Mouse (Mus musculus) midbrain, embryonic 13.5 days (tissue): ENCODE measurements around the gene Anxa4. TPM values are rescaled to one million over a fixed set of nuclear protein-coding genes. Genes with fewer than 3 reads are reported as not detected.

Experiments
- ATAC-seq: fragments of 200-750 bp; cut with Nextera tagmentation; 2 replicates; pipeline ENCODE4 v1.8.0; 2017; ENCODE audit warnings: mild to moderate bottlenecking, moderate TSS enrichment, moderate library complexity
- H3K27ac ChIP-seq: fragments of 300-500 bp; sonication (generic); 2 replicates; pipeline ENCODE4 v1.5.1; 2015; ENCODE audit warnings: inconsistent platforms, mild to moderate bottlenecking, moderate library complexity
- H3K27me3 ChIP-seq: fragments of 300-500 bp; sonication (generic); 2 replicates; pipeline ENCODE4 v1.6.1; 2015; ENCODE audit warnings: mild to moderate bottlenecking, inconsistent platforms
- H3K36me3 ChIP-seq: fragments of 300-500 bp; sonication (generic); 2 replicates; pipeline ENCODE4 v1.6.1; 2015; ENCODE audit warnings: mild to moderate bottlenecking, inconsistent platforms
- H3K4me1 ChIP-seq: fragments of 300-500 bp; sonication (generic); replicated peaks from 2 replicates; pipeline ENCODE4 v1.6.1; 2015; ENCODE audit warnings: inconsistent platforms
- H3K4me2 ChIP-seq: fragments of 300-500 bp; sonication (generic); replicated peaks from 2 replicates; pipeline ENCODE4 v1.6.1; 2015; ENCODE audit warnings: moderate library complexity, mild to moderate bottlenecking, inconsistent platforms
- H3K4me3 ChIP-seq: fragments of 300-500 bp; sonication (generic); replicated peaks from 2 replicates; pipeline ENCODE4 v1.5.1; 2015; ENCODE audit warnings: mild to moderate bottlenecking, inconsistent platforms
- H3K9ac ChIP-seq: fragments of 300-500 bp; sonication (generic); replicated peaks from 2 replicates; pipeline ENCODE4 v1.6.1; 2015; ENCODE audit warnings: mild to moderate bottlenecking, inconsistent platforms
- H3K9me3 ChIP-seq: fragments of 300-500 bp; sonication (generic); 2 replicates; pipeline ENCODE4 v1.6.1; 2016; ENCODE audit warnings: mild to moderate bottlenecking, inconsistent platforms
- WGBS: fragments of 180-500 bp; shearing (Covaris S2); methylation state at CpG from one replicate; pipeline ENCODE4 v1.1.7; 2015; 5-methylcytosine and 5-hydroxymethylcytosine counted together
- polyA plus RNA-seq: library from polyadenylated mRNA; unstranded; fragments of >200 nt; fragmentation: Nextera tagmentation; extraction: Ambion mirVana; gene quantifications from 2 replicates; pipeline ENCODE4 v1.2.1, GENCODE M21; 2015

The Anxa4 gene
- polyA plus RNA-seq, 1 experiment from 2014 or later: 3.4 TPM

DNA sequence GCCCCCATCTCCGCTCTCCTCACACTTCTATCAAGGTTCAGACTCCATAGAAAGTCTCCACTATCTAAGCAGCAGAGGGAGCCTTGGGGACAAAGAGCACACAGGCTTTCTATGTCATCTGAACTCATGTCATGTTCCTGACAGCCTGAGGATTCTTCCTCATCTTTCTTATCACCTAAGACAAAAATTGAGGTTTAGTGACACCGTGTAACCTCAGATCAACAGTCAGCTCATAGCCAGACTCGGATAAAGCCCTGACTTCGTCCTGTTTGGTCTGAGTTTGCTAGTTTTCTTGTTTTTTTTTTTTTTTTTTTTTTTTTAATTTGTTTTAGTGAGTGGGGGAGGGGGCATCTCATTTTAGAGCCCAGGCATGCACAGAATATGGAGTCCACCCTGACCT lies 19.6 kb downstream of the Anxa4 start:
- no peak overlapping the region for H3K4me2 ChIP-seq

DNA sequence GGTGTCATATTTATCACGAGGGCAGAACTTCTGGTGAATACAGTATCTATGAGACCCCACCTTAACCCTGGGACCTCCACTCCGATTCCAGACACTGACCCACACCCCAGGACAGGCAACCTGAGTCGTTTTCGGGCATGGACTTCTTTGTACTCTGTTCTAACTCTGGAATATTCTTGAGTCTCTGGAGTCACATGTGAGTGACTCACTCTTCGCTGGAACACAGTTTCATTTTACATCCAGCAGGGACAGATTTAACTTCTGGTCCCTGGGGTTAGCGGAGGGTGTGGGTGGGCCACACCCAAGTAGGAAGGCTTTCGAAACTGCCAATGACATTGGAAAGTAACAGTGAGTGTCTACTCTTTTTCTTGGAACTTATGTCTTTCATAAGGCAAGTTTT lies 20.8 kb downstream of the Anxa4 start:
- ATAC-seq: no peak
- 85% methylated on average over 7 of the region's 7 CpGs for WGBS
- Histone ChIP-seq H3K27ac (no peak overlapping the region), H3K36me3 (no peaks in the 10 kb centered on the region), H3K27me3 (no peaks in the 10 kb centered on the region), H3K4me2 (no peak overlapping the region), H3K9ac (no peak overlapping the region), H3K4me3 (no peak overlapping the region), H3K4me1 (no peaks in the 10 kb centered on the region), H3K9me3 (no peaks in the 10 kb centered on the region)

More for the DNA sequence above, 19.6 kb downstream of the Anxa4 start:
- H3K9ac ChIP-seq: no peak overlapping the region
- H3K4me3 ChIP-seq: no peak overlapping the region
- no peaks in the 10 kb centered on the region for H3K4me1 ChIP-seq
- no peak overlapping the region for H3K27ac ChIP-seq
- H3K27me3 ChIP-seq: no peaks in the 10 kb centered on the region
- 93% methylated on average over 4 of the region's 4 CpGs for WGBS
- ATAC-seq: no peak
- no peaks in the 10 kb centered on the region for H3K9me3 ChIP-seq
- H3K36me3 ChIP-seq: no peaks in the 10 kb centered on the region

DNA sequence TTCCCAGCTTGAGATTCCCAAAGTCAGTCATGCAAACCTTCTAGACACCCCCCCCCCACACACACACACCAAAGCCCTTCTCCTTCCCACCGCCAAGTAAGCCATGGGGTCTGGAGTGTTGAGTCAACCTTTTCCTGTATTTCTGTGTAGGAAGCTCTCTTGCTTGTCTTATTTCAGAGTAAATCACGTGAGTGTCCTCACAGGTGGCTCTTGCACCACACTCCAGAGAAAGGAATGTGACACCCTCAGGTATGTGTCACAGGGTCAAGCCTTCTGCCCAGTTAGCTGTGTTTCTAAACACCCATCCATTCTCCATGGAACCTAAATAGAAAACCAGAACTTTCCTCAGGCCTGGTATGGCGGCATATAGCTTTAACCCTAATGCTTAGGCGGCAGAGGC lies 24.4 kb downstream of the Anxa4 start:
- H3K27ac ChIP-seq: no peak overlapping the region
- WGBS: 89% methylated on average over 4 of the region's 4 CpGs
- no peak overlapping the region for H3K4me2 ChIP-seq
- no peak overlapping the region for H3K4me3 ChIP-seq
- no peak for ATAC-seq
- H3K9ac ChIP-seq: no peak overlapping the region
- no peaks in the 10 kb centered on the region for H3K27me3 ChIP-seq
- no peaks in the 10 kb centered on the region for H3K4me1 ChIP-seq
- no peaks in the 10 kb centered on the region for H3K9me3 ChIP-seq
- H3K36me3 ChIP-seq: no peaks in the 10 kb centered on the region

DNA sequence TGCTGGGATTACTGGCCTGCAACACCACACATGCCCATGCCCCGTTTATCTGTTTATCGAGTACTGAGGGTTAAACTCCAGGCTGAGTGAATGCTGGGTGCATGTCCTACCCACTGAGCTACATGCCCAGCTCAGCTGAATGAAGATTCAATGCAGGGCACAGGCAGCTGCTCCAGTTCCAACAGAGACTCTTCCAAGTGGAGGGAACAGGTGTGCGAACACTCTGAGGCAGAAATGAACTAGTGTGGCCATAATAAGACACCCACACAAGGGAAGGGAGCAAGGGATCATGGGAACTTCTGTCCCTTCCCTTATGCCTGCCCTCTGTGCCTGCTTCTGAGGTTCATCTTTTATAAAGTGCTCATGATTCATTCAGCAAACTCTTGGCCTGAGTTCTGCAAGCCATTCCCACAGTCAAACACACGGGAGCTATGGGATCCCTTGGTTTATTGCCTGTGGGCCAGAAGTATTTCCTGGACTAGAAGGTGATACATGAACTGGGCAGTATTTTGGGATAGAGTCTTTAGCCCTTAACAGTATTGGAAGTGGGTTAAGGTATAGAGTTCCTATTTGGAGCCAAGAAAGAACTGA lies 25.1 kb downstream of the Anxa4 start:
- Histone ChIP-seq H3K4me2 (no peak overlapping the region), H3K27ac (no peak overlapping the region), H3K9me3 (no peaks in the 10 kb centered on the region), H3K4me3 (no peak overlapping the region), H3K36me3 (no peaks in the 10 kb centered on the region), H3K9ac (no peak overlapping the region), H3K4me1 (no peaks in the 10 kb centered on the region), H3K27me3 (no peaks in the 10 kb centered on the region)
- ATAC-seq: no peak
- WGBS: 89% methylated on average over 4 of the region's 4 CpGs

DNA sequence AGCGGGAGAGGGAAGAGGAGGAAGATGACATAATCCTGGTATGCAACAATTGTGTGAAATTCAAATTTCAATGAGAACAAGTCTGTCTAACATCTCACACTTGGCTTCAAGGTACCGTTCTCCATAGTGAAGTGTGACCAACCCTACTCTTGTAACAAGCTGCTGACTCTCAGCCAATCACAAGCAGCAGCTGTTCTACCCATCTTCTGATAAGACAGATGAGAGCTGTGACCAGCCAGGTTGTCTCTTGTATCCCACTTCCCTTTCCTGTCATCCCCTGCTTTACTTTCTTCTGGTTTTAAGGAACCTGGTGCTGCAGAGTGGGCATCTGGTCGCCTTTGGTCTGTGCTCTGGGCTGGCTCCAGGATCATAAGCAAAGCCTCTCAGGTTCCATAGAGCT lies 25.9 kb downstream of the Anxa4 start:
- no peaks in the 10 kb centered on the region for H3K36me3 ChIP-seq
- ATAC-seq: no peak
- no peak overlapping the region for H3K4me2 ChIP-seq
- H3K4me1 ChIP-seq: no peaks in the 10 kb centered on the region
- H3K4me3 ChIP-seq: no peak overlapping the region
- H3K27ac ChIP-seq: no peak overlapping the region
- no peaks in the 10 kb centered on the region for H3K27me3 ChIP-seq
- WGBS: 77% methylated on average over 3 of the region's 3 CpGs
- H3K9ac ChIP-seq: no peak overlapping the region
- no peaks in the 10 kb centered on the region for H3K9me3 ChIP-seq

DNA sequence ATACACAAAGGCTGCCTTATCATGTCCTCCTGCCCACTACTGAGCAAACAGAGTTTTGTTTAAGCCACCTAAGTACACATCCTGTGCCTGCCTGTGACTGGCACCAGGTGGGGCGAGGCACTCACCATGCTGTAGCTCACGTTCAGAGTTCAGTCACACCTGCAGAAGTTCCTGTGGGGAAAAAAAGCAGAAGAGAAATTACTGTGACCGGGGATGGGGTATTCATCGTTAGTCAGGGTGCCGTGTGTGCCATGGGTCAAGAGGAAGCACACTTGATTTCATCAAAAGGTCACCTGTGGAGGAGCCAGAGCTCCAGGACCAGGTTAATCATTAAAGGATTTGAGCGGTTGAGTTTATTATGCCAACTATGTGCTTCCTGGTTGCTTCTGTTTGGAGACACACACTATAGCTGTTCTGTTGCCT lies 27.7 kb downstream of the Anxa4 start:
- no peaks in the 10 kb centered on the region for H3K9me3 ChIP-seq
- no peak overlapping the region for H3K9ac ChIP-seq
- no peaks in the 10 kb centered on the region for H3K36me3 ChIP-seq
- H3K27me3 ChIP-seq: no peaks in the 10 kb centered on the region
- H3K4me2 ChIP-seq: no peak overlapping the region
- no peaks in the 10 kb centered on the region for H3K4me1 ChIP-seq
- H3K27ac ChIP-seq: no peak overlapping the region
- ATAC-seq: no peak
- H3K4me3 ChIP-seq: no peak overlapping the region
- WGBS: 87% methylated on average over 6 of the region's 6 CpGs

DNA sequence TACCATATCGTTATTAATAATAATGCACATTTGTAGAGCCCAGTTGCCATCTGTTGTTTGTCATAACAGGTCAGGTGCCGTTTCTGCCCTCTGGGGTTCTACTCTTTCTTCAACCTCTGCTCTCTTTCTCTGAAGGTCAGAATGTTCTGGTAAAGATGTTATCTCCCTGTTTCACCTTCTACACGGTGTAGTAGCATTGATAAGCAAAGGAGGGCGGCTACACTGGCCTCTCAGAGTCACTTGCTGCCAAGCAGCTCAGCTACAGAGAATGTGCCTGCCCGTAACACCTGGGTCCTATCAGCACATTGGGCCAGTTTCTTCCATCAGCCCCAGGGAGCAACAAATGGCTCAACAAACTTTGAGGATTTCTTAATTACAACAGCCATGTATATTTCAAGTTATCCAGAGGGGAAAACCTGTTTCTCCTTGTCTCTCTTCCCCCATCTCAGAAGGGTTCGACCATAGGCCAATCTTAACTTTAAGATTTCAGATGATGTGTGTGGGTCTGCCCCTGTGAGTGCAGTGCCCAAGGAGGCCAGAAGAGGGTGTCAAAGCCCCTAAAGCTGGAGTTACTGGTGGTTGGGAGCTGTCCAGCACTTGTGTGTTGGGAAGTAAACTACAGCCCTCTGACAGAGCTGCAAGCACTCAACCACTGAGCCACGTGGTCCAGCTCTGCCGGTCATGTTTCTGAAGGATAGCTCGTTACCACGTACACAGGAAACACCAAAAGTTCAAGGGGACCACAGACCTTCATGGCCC lies 39.1 kb downstream of the Anxa4 start:
- Histone ChIP-seq H3K27ac (no peak overlapping the region), H3K4me1 (no peaks in the 10 kb centered on the region), H3K4me2 (no peak overlapping the region), H3K36me3 (no peaks in the 10 kb centered on the region), H3K4me3 (no peak overlapping the region), H3K9ac (no peak overlapping the region), H3K9me3 (no peaks in the 10 kb centered on the region), H3K27me3 (no peaks in the 10 kb centered on the region)
- WGBS: 93% methylated on average over 10 of the region's 10 CpGs
- no peak for ATAC-seq

DNA sequence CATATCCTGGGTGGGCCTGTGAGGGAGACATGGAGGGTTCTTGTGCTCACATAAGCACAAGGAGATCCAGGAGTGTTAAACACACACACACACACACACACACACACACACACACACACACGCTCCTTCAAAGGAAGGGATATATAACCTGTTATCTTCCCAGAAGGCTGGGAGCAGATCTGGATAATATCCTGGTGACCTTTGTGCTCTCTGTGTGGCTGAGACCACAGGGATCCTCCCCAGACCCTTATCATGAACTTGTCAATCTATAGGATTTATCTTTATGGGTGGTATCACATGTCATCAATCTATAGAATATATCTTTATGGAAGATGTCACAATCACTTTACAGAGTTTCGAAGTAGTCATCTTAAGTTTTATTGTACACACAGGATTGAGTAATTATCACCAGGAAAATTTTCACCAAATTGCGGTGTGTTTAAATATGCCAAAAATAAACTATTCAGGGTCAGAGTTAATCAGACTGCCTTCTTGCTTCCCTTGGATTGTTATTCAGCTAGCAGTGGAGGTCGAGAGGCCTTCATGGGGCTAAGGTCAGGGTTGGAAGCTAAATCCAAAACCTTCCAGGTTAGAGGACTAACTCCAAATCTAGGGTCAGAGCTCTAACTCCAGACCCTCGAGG lies 40.4 kb downstream of the Anxa4 start:
- Histone ChIP-seq H3K27me3 (no peaks in the 10 kb centered on the region), H3K27ac (no peak overlapping the region), H3K36me3 (no peaks in the 10 kb centered on the region), H3K4me1 (no peaks in the 10 kb centered on the region), H3K4me2 (no peak overlapping the region), H3K4me3 (no peak overlapping the region), H3K9me3 (no peaks in the 10 kb centered on the region), H3K9ac (no peak overlapping the region)
- 87% methylated on average over 5 of the region's 5 CpGs for WGBS
- no peak for ATAC-seq

DNA sequence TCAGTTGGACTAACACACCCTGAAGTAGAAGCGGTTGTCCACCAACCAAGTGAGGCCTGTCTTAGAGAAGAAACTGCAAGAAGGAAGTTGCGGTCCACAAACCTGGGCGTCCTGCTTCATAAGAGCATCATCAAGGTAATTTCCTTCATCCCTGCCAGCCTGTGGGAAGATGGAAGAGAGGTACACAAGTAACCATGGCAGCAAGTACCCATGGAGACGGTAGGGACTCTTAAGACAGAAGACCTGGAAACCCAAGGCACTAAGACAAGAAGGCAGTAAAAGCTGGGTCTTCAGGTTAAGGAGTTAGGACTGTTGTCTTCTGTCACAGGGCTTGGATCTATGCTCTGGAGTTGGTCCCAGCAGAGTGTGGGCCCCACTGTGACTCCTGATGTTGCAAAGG lies 42.4 kb downstream of the Anxa4 start:
- Histone ChIP-seq H3K9ac (no peak overlapping the region), H3K4me3 (no peak overlapping the region), H3K36me3 (no peaks in the 10 kb centered on the region), H3K27me3 (no peaks in the 10 kb centered on the region), H3K9me3 (no peaks in the 10 kb centered on the region), H3K27ac (no peak overlapping the region), H3K4me2 (no peak overlapping the region), H3K4me1 (no peaks in the 10 kb centered on the region)
- no peak for ATAC-seq
- 90% methylated on average over 4 of the region's 4 CpGs for WGBS

DNA sequence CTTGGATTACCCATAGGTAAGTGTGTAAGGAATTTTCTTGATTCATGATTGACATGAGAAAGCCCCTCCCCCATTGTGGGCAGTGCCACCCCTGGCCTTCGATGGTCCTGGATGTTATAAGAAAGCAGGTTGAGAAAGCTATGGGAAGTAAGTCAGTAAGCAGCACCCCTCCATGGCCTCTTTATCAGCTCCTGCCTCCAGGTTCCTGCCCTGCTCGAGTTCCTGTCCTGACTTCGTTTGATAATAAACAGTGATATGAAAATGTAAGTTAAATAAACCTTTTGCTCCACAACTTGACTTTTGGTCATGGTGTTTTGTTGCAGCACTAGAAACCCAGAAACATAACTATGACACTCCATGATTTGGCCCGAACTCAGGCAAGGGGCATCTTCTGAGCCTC lies 43.6 kb downstream of the Anxa4 start:
- H3K27ac ChIP-seq: no peak overlapping the region
- H3K4me2 ChIP-seq: no peak overlapping the region
- no peak for ATAC-seq
- no peaks in the 10 kb centered on the region for H3K27me3 ChIP-seq
- no peaks in the 10 kb centered on the region for H3K36me3 ChIP-seq
- H3K9me3 ChIP-seq: no peaks in the 10 kb centered on the region
- no peaks in the 10 kb centered on the region for H3K4me1 ChIP-seq
- no peak overlapping the region for H3K4me3 ChIP-seq
- H3K9ac ChIP-seq: no peak overlapping the region
- 88% methylated on average over 4 of the region's 4 CpGs for WGBS

DNA sequence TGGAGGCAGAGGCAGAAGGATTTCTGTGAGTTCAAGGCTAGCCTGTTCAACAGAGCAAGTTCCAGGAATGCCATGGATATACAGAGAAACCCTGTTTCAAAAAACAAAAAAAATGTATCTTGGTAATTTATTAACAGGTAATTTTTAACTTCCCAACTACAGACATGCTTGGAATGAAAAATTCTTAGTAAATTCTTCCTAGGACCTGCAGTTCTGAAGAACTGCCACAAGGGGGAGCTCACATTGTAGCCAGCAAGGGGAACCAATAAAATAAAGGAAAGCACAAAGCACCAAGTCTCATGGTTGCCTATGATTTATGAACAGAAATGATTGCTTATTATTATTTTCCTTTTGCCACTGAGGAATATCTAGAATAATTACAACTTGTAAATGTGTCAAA lies 46.2 kb downstream of the Anxa4 start:
- no peak overlapping the region for H3K27ac ChIP-seq
- H3K9ac ChIP-seq: no peak overlapping the region
- no peaks in the 10 kb centered on the region for H3K36me3 ChIP-seq
- no peak overlapping the region for H3K4me2 ChIP-seq
- no peaks in the 10 kb centered on the region for H3K9me3 ChIP-seq
- ATAC-seq: no peak
- no peaks in the 10 kb centered on the region for H3K4me1 ChIP-seq
- no peak overlapping the region for H3K4me3 ChIP-seq
- H3K27me3 ChIP-seq: no peaks in the 10 kb centered on the region

DNA sequence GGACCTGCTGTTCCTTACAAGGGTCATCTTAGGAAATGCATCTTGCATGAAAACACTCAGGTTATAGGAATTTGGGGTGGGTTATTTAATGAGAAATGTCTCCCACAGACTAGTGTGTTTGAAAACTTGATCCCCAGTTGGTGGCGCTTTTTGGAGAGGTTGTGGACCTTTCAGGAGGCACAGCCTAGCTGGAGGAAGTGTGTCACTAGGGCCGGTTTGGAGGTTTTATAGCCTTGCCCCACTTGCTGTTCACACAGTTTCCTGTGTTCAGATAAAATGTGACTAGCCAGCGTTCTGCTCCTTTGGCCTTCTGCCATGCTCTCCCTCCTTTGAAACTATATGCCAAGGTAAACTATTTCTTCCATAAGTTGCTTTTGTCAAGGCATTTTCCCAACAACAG lies 52.7 kb downstream of the Anxa4 start:
- Histone ChIP-seq H3K9ac (no peak overlapping the region), H3K27me3 (no peaks in the 10 kb centered on the region), H3K36me3 (no peaks in the 10 kb centered on the region), H3K9me3 (no peaks in the 10 kb centered on the region), H3K4me2 (no peak overlapping the region), H3K27ac (no peak overlapping the region), H3K4me3 (no peak overlapping the region), H3K4me1 (no peaks in the 10 kb centered on the region)
- ATAC-seq: no peak
- WGBS: 43% methylated on average over 3 of the region's 3 CpGs
